Mouse (Mus musculus) liver, embryonic 16.5 days (tissue): Measurements from ENCODE around the gene Ddx41. TPM values are rescaled to one million over a fixed set of nuclear protein-coding genes. Genes with fewer than 3 reads are reported as not detected.
A peak's percentile ranks its signal among the peaks of the same experiment; 100 is the strongest.

Experiments
- ATAC-seq: fragments of 200-750 bp; cut with Nextera tagmentation; 2 replicates; pipeline ENCODE4 v1.8.0; 2017; ENCODE audit warnings: low read depth, mild to moderate bottlenecking, moderate number of reproducible peaks, moderate library complexity
- H3K27ac ChIP-seq: fragments of 300-500 bp; sonication (generic); 2 replicates; pipeline ENCODE4 v1.5.1; 2014; ENCODE audit warnings: mild to moderate bottlenecking, low read length
- H3K27me3 ChIP-seq: fragments of 300-500 bp; sonication (generic); 2 replicates; pipeline ENCODE4 v1.6.1; 2014; ENCODE audit warnings: low read depth, low read length, mixed read lengths; ENCODE audit not compliant: control insufficient read depth, insufficient read depth
- H3K36me3 ChIP-seq: fragments of 300-500 bp; sonication (generic); 2 replicates; pipeline ENCODE4 v1.6.1; 2014; ENCODE audit warnings: mild to moderate bottlenecking; ENCODE audit not compliant: control insufficient read depth, insufficient read depth
- H3K4me1 ChIP-seq: fragments of 300-500 bp; sonication (generic); 2 replicates; pipeline ENCODE4 v1.6.1; 2014; ENCODE audit warnings: low read depth, low read length, mixed read lengths; ENCODE audit not compliant: control insufficient read depth
- H3K4me2 ChIP-seq: fragments of 300-500 bp; sonication (generic); 2 replicates; pipeline ENCODE4 v1.6.1; 2014; ENCODE audit warnings: low read depth, low read length, mixed read lengths
- H3K4me3 ChIP-seq: fragments of 300-500 bp; sonication (generic); 2 replicates; pipeline ENCODE4 v1.5.1; 2014; ENCODE audit warnings: low read depth, mild to moderate bottlenecking, low read length
- H3K9ac ChIP-seq: fragments of 300-500 bp; sonication (generic); 2 replicates; pipeline ENCODE4 v1.6.1; 2014; ENCODE audit warnings: low read depth, low read length
- H3K9me3 ChIP-seq: fragments of 300-500 bp; sonication (generic); replicated peaks from 2 replicates; pipeline ENCODE4 v1.6.1; 2016; ENCODE audit warnings: low read length; ENCODE audit not compliant: control insufficient read depth
- WGBS: fragments of 180-500 bp; shearing (Covaris S2); extraction: QIAGEN DNeasy Blood & Tissue Kit; methylation state at CpG from one replicate; pipeline ENCODE4 v1.1.7; 2014; ENCODE audit not compliant: insufficient replicate concordance; 5-methylcytosine and 5-hydroxymethylcytosine counted together
- polyA plus RNA-seq: library from polyadenylated mRNA; unstranded; fragments of >200 nt; fragmentation: Nextera tagmentation; extraction: Ambion mirVana; gene quantifications from 2 replicates; pipeline ENCODE4 v1.2.1, GENCODE M21; 2015

The Ddx41 gene
- polyA plus RNA-seq, 1 experiment from 2014 or later, result 20.9 TPM

DNA sequence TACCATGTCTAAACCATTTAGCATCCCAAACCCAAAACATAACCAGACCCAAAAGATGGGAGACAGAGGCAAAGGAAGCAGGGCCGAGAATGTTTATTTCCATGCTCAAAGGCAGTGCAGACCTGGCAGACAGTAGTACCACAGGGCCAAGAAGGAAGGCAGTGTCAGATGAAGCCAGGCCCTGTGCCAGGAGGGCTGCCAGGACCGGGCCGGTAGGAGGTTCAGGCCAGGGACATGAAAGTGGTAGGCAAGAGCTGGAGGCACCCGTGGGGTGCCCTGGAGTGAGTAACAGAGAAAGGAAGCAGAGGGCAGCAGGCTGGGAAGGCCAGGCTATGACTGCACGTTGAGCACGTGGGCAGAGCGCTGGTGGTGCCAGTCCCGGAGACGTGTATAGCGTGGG, 29.8 kb downstream of the Ddx41 start:
- Histone ChIP-seq H3K36me3 (peaks cover 5% of the 10 kb centered on the region), H3K4me2 (no peak overlapping the region), H3K9ac (no peak overlapping the region), H3K4me3 (no peak overlapping the region), H3K9me3 (no peaks in the 10 kb centered on the region), H3K4me1 (peaks cover 16% of the 10 kb centered on the region), H3K27me3 (no peaks in the 10 kb centered on the region), H3K27ac (no peak overlapping the region)
- ATAC-seq, result no peak
- 77% methylated on average over 10 of the region's 10 CpGs for WGBS

DNA sequence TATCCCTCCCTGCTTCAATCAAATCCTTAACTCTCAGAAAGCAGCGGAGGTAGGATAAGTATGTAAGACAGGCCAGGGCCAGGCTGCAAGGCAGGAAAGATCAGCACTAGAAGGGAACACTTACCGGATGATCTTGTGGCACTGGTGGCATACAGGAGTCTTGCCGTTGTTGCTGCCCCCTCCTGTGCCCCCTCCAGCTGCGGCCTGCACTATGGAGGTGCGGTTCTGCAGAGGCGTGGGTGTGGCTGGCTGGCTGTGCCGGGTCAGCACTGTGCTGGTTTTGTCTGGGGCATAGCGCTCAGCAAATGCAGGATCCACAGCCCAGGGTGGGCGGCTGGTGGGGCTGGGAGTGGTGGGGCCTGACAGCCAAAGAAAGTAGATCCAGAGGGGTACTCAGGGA, 30.6 kb downstream of the Ddx41 start:
- Histone ChIP-seq H3K36me3 (peaks cover 5% of the 10 kb centered on the region), H3K4me3 (no peak overlapping the region), H3K4me2 (no peak overlapping the region), H3K9ac (no peak overlapping the region), H3K4me1 (peaks cover 7% of the 10 kb centered on the region), H3K27ac (no peak overlapping the region), H3K27me3 (no peaks in the 10 kb centered on the region), H3K9me3 (no peaks in the 10 kb centered on the region)
- ATAC-seq, result no peak
- 75% methylated on average over 9 of the region's 9 CpGs for WGBS

DNA sequence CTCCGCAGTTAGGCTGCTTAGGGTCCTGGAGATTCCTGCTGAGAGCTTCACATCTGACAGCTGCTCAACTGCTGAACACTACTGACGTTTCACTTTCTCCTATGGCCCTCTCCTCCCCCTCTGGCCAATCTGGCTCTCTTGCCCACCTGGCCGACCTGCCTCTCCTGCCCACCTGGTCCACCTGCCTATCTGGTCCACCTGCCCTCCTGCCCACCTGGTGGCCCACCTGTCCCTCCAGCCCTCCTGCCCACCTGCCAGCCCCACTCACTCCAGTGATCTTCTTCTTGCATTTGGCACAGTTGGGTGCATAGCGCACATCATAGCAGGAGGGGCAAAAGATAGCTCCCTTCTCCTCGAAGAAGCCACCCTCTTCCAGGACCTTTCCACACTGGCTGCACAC, 32.1 kb downstream of the Ddx41 start:
- H3K4me3 ChIP-seq, result no peak overlapping the region
- WGBS, result 71% methylated on average over 5 of the region's 5 CpGs
- no peak overlapping the region for H3K9ac ChIP-seq
- no peak overlapping the region for H3K4me2 ChIP-seq
- H3K4me1 ChIP-seq, result no peaks in the 10 kb centered on the region
- no peaks in the 10 kb centered on the region for H3K9me3 ChIP-seq
- H3K27ac ChIP-seq, result no peak overlapping the region
- H3K27me3 ChIP-seq, result no peaks in the 10 kb centered on the region
- ATAC-seq, result no peak
- H3K36me3 ChIP-seq, result peaks cover 5% of the 10 kb centered on the region

DNA sequence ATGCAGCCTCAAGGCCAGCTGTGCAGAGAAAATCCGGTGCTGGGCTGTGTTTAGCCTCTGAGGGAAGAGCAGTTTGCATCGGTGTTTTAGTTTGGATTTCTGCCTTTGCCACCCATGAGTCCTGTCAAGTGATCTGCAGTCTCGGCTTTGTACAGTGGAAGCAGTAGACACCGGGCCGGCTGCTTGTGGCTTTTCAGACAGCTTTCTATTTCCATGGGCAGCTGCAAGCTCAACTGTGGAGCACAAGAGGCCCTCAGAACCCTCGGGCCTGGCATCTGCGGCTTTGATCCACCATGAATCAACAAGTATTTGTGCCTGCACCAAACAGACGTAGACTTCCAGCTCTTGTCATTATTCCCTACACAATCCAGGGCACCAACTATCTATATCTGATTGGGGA, 34.1 kb downstream of the Ddx41 start:
- H3K4me2 ChIP-seq, result no peak overlapping the region
- no peak overlapping the region for H3K27ac ChIP-seq
- peaks cover 5% of the 10 kb centered on the region for H3K36me3 ChIP-seq

DNA sequence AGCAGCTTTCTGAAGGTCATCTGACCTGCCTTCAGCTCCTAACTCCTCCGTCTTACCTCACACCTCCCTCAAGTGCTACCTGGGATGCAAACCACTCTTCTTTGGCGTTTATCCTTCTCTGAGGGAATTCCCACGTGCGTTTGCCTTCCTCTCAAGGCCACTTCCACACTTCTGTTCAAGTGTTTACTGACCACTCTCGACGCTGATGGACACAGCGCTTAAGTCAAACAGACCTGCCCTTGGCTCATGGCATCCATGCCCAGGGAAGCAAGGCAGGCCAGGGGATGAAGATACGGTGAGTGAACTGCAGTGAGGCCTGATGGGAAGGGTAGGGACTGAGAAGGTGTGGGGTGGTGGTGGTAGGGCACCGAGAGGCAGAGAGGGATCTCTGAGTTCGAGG, 35.9 kb downstream of the Ddx41 start:
- 64% methylated on average over 10 of the region's 10 CpGs for WGBS
- ATAC-seq, result no peak

More for the DNA sequence above, 34.1 kb downstream of the Ddx41 start:
- H3K9me3 ChIP-seq, result no peaks in the 10 kb centered on the region
- H3K9ac ChIP-seq, result no peak overlapping the region
- WGBS, result 72% methylated on average over 8 of the region's 8 CpGs
- no peaks in the 10 kb centered on the region for H3K27me3 ChIP-seq
- no peaks in the 10 kb centered on the region for H3K4me1 ChIP-seq
- no peak for ATAC-seq
- H3K4me3 ChIP-seq, result no peak overlapping the region

DNA sequence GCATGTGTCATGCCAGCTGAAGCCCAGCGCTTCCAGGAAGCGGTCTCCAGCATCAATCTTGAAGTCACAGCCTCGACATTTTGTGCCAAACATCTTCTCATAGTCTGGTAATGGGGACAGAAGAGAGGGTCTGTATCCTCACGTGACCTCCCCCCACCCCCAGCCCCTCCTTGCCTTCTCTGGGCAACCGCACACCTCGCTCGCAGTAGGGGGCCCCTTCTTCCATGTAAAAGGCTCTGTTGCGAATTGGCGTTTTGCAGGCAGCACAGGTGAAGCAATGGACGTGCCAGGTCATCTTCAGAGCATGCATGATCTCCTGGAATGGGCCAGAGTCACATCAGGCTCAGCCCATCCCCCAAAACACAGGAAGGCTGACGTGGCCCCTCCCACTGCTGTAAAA, 37.6 kb downstream of the Ddx41 start:
- no peak overlapping the region for H3K4me3 ChIP-seq
- H3K36me3 ChIP-seq, result no peaks in the 10 kb centered on the region; the same call in none of the 2 replicates
- peaks cover 6% of the 10 kb centered on the region for H3K27me3 ChIP-seq
- no peak overlapping the region for H3K27ac ChIP-seq
- 62% methylated on average over 11 of the region's 11 CpGs for WGBS
- H3K4me1 ChIP-seq, result no peaks in the 10 kb centered on the region; the same call in 1 of the 2 replicates
- no peak overlapping the region for H3K9ac ChIP-seq
- H3K9me3 ChIP-seq, result no peaks in the 10 kb centered on the region
- ATAC-seq, result no peak
- H3K4me2 ChIP-seq, result no peak overlapping the region

More for the DNA sequence above, 35.9 kb downstream of the Ddx41 start:
- Histone ChIP-seq H3K9me3 (no peaks in the 10 kb centered on the region), H3K27me3 (peaks cover 2% of the 10 kb centered on the region; the same call in 1 of the 2 replicates), H3K36me3 (peaks cover 2% of the 10 kb centered on the region), H3K27ac (no peak overlapping the region), H3K9ac (no peak overlapping the region), H3K4me3 (no peak overlapping the region), H3K4me1 (no peaks in the 10 kb centered on the region), H3K4me2 (no peak overlapping the region)

DNA sequence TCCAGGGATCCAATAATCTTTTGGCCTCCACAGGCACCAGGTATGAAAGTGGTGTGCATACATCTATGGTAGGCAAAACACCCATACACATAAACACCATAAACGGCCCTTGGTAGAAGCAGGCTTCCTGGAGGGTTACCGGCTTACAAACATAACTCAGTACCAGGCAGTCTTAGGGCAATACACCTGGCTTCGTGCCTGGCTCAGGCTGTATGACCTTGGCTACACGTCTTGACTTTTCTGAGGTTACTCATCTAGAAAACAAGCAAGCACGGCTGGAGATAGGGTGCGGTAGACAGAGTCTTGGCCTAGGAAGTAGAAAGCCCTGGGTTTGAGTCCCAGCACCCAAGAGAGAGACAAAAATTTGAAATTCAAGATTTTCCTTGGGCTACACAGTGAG, 39.8 kb downstream of the Ddx41 start:
- peaks cover 14% of the 10 kb centered on the region for H3K27me3 ChIP-seq
- no peak overlapping the region for H3K4me2 ChIP-seq
- no peaks in the 10 kb centered on the region for H3K36me3 ChIP-seq
- no peak overlapping the region for H3K4me3 ChIP-seq
- H3K9ac ChIP-seq, result no peak overlapping the region
- H3K9me3 ChIP-seq, result no peaks in the 10 kb centered on the region
- no peaks in the 10 kb centered on the region; the same call in 1 of the 2 replicates for H3K4me1 ChIP-seq
- no peak for ATAC-seq
- WGBS, result 67% methylated on average over 6 of the region's 6 CpGs
- no peak overlapping the region for H3K27ac ChIP-seq

DNA sequence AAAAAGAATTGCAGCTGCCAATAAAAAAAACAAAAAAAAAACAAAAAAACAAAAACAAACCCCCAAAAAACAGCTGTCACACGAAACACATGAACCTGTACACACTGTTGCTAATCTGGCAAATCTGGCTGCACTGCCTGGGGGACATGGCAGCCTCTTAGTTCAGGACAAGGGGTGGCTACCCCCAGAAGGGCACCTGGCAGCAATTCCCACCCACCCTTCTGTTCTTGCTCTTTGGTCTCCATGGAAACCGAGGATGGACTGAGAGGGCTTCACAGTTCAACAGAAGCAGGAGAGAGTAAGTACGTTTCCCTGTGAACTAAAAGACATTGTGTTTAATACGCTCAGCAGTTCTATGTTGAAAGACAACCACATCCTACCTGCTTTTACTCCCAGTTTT, 40.8 kb downstream of the Ddx41 start:
- no peak overlapping the region for H3K4me3 ChIP-seq
- peaks cover 14% of the 10 kb centered on the region for H3K27me3 ChIP-seq
- no peaks in the 10 kb centered on the region; the same call in 1 of the 2 replicates for H3K4me1 ChIP-seq
- H3K9ac ChIP-seq, result no peak overlapping the region
- 59% methylated on average over 4 of the region's 4 CpGs for WGBS
- H3K27ac ChIP-seq, result no peak overlapping the region
- H3K4me2 ChIP-seq, result no peak overlapping the region
- H3K36me3 ChIP-seq, result no peaks in the 10 kb centered on the region
- no peak for ATAC-seq
- no peaks in the 10 kb centered on the region for H3K9me3 ChIP-seq

DNA sequence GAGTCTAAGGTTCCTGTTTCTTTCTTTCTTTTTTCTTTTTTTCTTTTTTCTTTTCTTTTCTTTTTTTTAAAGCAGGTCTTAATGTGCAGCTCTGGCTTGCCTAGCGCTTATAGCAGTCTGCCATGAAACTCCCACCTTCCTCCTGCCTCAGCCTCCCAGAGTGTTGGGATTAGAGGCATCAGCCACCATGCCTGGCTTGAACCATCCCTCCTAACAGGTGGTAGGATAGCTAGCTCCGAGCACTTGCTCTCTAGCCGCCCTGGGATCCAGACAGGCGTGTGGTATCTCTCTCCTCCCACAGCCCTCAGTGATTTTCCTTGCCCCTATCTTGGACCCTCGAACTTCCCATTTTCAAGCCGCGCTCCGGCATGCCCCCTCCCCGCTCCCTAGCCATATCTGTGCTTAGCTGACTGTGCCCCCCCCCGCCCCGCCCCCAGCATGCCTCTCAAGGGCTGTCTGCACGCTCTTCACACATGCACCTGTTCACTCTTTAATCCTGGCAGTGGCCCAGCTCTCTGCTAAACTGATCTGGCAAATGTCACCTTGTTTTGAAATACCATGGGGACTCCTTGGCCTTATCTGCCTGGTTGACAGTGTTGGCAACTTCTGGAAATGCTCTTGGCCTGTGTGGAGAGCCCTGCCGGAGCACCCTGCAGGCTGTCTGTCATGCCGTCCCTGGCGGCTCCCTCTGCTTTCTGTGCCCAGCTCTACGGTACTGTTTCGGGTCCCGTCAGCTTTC, 41.4 kb downstream of the Ddx41 start:
- H3K36me3 ChIP-seq, result no peaks in the 10 kb centered on the region
- ATAC-seq, result 0 out of 2 replicates have a peak, but pooled peaks have one; percentile 32
- no peaks in the 10 kb centered on the region; the same call in 1 of the 2 replicates for H3K4me1 ChIP-seq
- no peak overlapping the region for H3K4me2 ChIP-seq
- no peak overlapping the region for H3K27ac ChIP-seq
- no peak overlapping the region for H3K4me3 ChIP-seq
- WGBS, result 13% methylated on average over 18 of the region's 18 CpGs
- no peak overlapping the region for H3K9ac ChIP-seq
- H3K9me3 ChIP-seq, result no peaks in the 10 kb centered on the region
- H3K27me3 ChIP-seq, result peaks cover 14% of the 10 kb centered on the region
